Mouse (Mus musculus) heart, adult 2 months (tissue): ENCODE measurements around the gene Dnaaf5.

Experiments used
- CTCF ChIP-seq: fragments of 200-600 bp; IDR thresholded peaks from 2 replicates; pipeline ENCODE4 v1.8.1; 2022; ENCODE audit warnings: antibody characterized with exemption, mild to moderate bottlenecking, moderate library complexity
- EP300 ChIP-seq: fragments of 200-500 bp; IDR thresholded peaks from 2 replicates; pipeline ENCODE4 v1.6.1; 2011; ENCODE audit warnings: low read depth, low read length, control low read depth; ENCODE audit not compliant: insufficient read depth

DNA sequence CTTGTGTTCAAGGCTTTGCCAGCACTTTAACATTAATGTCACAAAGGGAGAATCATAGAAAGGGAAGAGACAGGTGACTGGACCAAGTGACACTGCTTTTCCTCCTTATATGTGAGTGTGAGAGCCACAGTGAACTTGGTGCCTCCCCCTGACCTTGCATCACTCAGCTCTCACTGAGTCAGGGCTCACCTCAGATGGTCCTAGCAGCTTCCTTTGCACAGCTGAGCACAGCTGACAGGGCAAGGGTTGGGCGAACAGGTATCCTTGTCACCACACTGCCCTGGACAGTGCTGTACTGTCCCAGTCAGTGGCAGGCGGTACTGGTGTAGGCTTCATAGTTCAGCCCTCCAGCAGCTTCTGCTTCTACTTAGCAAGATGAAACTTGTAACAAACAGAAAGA lies 77.6 kb downstream of the Dnaaf5 start:
- TF ChIP-seq EP300: no peak
- TF ChIP-seq CTCF: no peak
